ENCODE assay signal across 8 mouse cellular contexts in the genomic region with DNA sequence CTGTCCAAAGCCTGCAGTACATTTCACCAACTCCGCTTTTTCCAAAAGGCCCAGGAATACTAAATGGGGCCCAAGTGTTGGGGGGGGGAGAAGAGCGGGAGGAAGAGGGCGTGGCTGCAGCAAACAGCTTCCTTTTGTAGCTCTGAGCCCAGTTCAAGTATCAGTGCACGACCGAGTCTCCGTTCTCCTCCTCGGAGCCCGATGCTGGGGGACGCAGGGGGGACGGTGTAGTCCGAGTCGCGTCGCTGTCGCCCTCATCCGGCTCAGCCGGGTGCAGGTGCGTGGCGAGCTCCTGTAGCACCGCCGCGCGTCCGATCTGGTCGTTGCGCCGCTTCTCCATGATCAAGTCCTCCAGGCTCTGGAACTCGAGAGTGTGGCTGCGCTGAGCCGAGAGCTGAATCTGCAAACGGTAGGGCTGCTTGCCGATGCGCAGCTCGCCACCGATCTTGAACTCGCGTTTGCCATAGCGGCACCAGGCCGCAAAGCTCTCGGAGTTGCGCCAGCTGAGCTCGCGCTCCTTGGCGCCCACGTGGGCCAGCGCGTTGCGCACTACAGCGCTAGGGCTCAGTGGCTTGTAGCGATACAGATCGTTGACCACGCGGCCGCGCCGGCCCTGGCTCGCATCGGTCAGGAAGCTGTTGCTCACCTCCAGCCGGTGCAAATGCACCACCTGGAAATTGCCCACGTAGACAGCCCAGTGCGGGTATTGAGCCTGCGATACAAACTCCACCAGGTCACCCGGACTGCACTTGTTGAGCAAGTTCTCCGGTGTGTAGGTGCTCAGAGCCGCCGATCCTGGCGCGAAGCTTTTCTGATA. TPM values are rescaled to one million over a fixed set of nuclear protein-coding genes. Genes with fewer than 3 reads are reported as not detected.
A peak's percentile ranks its signal among the peaks of the same experiment; 100 is the strongest.
DNase-seq lines count a peak whose midpoint lies in the region; ATAC-seq and TF ChIP-seq lines count a peak whose summit lies in the region.

No protein-coding gene starts in this region.

- H3K27me3 ChIP-seq in CH12.LX (replicated peaks) = no peaks in the 10 kb centered on the region
- H3K27me3 ChIP-seq in lung, embryonic 14.5 days (ENCODE audit: insufficient read depth, low read length) = no peaks in the 10 kb centered on the region
- peaks cover 4% of the 10 kb centered on the region; the same call in 1 of the 2 replicates for H3K27me3 ChIP-seq in neural tube, embryonic 15.5 days (replicated peaks)

- WGBS in lung, embryonic 14.5 days = under 1% methylated on average over 68 of the region's 68 CpGs
- under 1% methylated on average over 68 of the region's 68 CpGs for WGBS in neural tube, embryonic 15.5 days

- H3K4me3 ChIP-seq in CH12.LX (replicated peaks in 1 of 3; ENCODE audit: low read depth in 2 of 3, low read length in 2 of 3, poor library complexity in 1 of 3) = peak overlapping the region in 1 of 3 experiments; percentile 74
- peak overlapping the region; percentile 72 for H3K4me3 ChIP-seq in lung, embryonic 14.5 days (ENCODE audit: low read depth, low read length)
- peak overlapping the region; percentile 77 for H3K4me3 ChIP-seq in neural tube, embryonic 15.5 days (replicated peaks)

- H3K36me3 ChIP-seq in CH12.LX (replicated peaks in 1 of 2; ENCODE audit: control insufficient read depth in 1 of 2, insufficient read depth in 1 of 2, low read length in 1 of 2) = peaks cover 0 to 9% of the 10 kb centered on the region in 2 experiments
- H3K36me3 ChIP-seq in lung, embryonic 14.5 days (ENCODE audit: insufficient read depth) = peaks cover 7% of the 10 kb centered on the region; the same call in 1 of the 2 replicates
- H3K36me3 ChIP-seq in neural tube, embryonic 15.5 days = no peaks in the 10 kb centered on the region

- peak in 1 of 2 experiments; percentile 39; a peak in 1 of 4 replicates for TF ChIP-seq CTCF in CH12.LX (conservative IDR thresholded peaks at IDR 0.05 in 1 of 2, IDR thresholded peaks at IDR 0.05 in 1 of 2; ENCODE audit: low read depth in 2 of 2, low read length in 2 of 2)
- peak; percentile 62 for TF ChIP-seq CTCF in lung, embryonic 14.5 days (IDR thresholded peaks at IDR 0.05; ENCODE audit: low read depth)

- dilution Hi-C loops in CH12.LX (cut with MboI; ENCODE audit: extremely low pct_ligation_motif_present, extremely low pct_unique_long_range_greater_than_20kb, low sequenced_read_pairs) = no loop called here

- no peak for DNase-seq in CH12.LX (ENCODE audit: extremely low read depth)
- DNase-seq in cerebellum, adult 18-20 months = peak; percentile 29 to 66
- DNase-seq in forelimb bud, embryonic 11.5 days (ENCODE audit: low read depth, low spot score) = peak; percentile 84
- DNase-seq in heart, postnatal 4 days = peak; percentile 69
- peak; percentile 67 to 77 for DNase-seq in layer of hippocampus, adult 8-10 months (ENCODE audit: low spot score in 2 of 2)
- DNase-seq in lung, embryonic 14.5 days = peak; percentile 85
- peak; percentile 42 for DNase-seq in testis, postnatal 14 days (ENCODE audit: low spot score)

- H3K9ac ChIP-seq in CH12.LX (ENCODE audit: insufficient read depth, low read depth) = peak overlapping the region; percentile 5; the same call in 1 of the 2 replicates
- peak overlapping the region; percentile 66 for H3K9ac ChIP-seq in lung, embryonic 14.5 days
- H3K9ac ChIP-seq in neural tube, embryonic 15.5 days (replicated peaks) = peak overlapping the region; percentile 64

- no peak for TF ChIP-seq POLR2A in CH12.LX (IDR thresholded peaks at IDR 0.05; ENCODE audit: low read depth, low read length)

- TF ChIP-seq RAD21 in CH12.LX (IDR thresholded peaks at IDR 0.05; ENCODE audit: low read depth, low read length) = no peak

- H3K4me1 ChIP-seq in CH12.LX (ENCODE audit: control insufficient read depth in 1 of 2, insufficient read depth in 2 of 2) = peaks cover 0 to 18% of the 10 kb centered on the region in 2 experiments; a peak in 2 of 4 replicates
- H3K4me1 ChIP-seq in lung, embryonic 14.5 days (ENCODE audit: insufficient read depth) = no peaks in the 10 kb centered on the region
- peaks cover 25% of the 10 kb centered on the region for H3K4me1 ChIP-seq in neural tube, embryonic 15.5 days

- peak overlapping the region; percentile 5; the same call in 1 of the 2 replicates for H3K4me2 ChIP-seq in CH12.LX (ENCODE audit: insufficient read depth, low read depth, poor library complexity, severe bottlenecking)
- peak overlapping the region; percentile 99 for H3K4me2 ChIP-seq in lung, embryonic 14.5 days
- peak overlapping the region; percentile 97 for H3K4me2 ChIP-seq in neural tube, embryonic 15.5 days

- in situ Hi-C loops in CH12.LX (cut with MboI; ENCODE audit: low pct_ligation_motif_present, low pct_unique_long_range_greater_than_20kb, low sequenced_read_pairs) = no loop called here

- H3K9me3 ChIP-seq in CH12.LX (replicated peaks; ENCODE audit: low read length) = peaks cover 16% of the 10 kb centered on the region
- no peaks in the 10 kb centered on the region for H3K9me3 ChIP-seq in lung, embryonic 14.5 days (ENCODE audit: low read depth, low read length)
- no peaks in the 10 kb centered on the region for H3K9me3 ChIP-seq in neural tube, embryonic 15.5 days (replicated peaks)

- H3K27ac ChIP-seq in CH12.LX (ENCODE audit: insufficient read depth, low read depth) = peak overlapping the region; percentile 1; the same call in 1 of the 2 replicates
- H3K27ac ChIP-seq in lung, embryonic 14.5 days (ENCODE audit: low read depth) = peak overlapping the region; percentile 96
- peak overlapping the region; percentile 79 for H3K27ac ChIP-seq in neural tube, embryonic 15.5 days (replicated peaks)

- peak; percentile 73 for ATAC-seq in lung, embryonic 14.5 days (ENCODE audit: insufficient read depth)
- peak; percentile 84 for ATAC-seq in neural tube, embryonic 15.5 days (ENCODE audit: low FRiP score)

- no peaks in the 10 kb centered on the region for H3K79me2 ChIP-seq in CH12.LX (replicated peaks; ENCODE audit: control insufficient read depth, extremely low read depth, insufficient read depth, poor library complexity, severe bottlenecking)

- TF ChIP-seq EP300 in CH12.LX (IDR thresholded peaks at IDR 0.05; ENCODE audit: low read length) = no peak

TF ChIP-seq in CH12.LX, 34 proteins besides CTCF, POLR2A, EP300 and RAD21:
- TF ChIP-seq USF2 (conservative IDR thresholded peaks at IDR 0.05; ENCODE audit: low read depth, low read length) = no peak
- 0 out of 2 replicates have a peak, but pooled peaks have one; percentile 26 for TF ChIP-seq MXI1 (IDR thresholded peaks at IDR 0.05; ENCODE audit: low read depth, low read length)
- peak; percentile 48; the same call in 1 of the 2 replicates for TF ChIP-seq MAX (IDR thresholded peaks at IDR 0.05; ENCODE audit: low read length)
- 0 out of 2 replicates have a peak, but pooled peaks have one; percentile 43 for TF ChIP-seq SIN3A (IDR thresholded peaks at IDR 0.05; ENCODE audit: low read length)

RNA-seq across cellular contexts. Expression of a gene that starts 30.6 kb away (rescaled TPM):
- total RNA-seq in CH12.LX (2012; rRNA removed) = 1.9 and 3.0 TPM in 2 replicates
- total RNA-seq in CH12.LX (2014; rRNA removed) = 0.51 and 0.53 TPM in 2 replicates
- 0.52 and 0.76 TPM in 2 replicates for polyA plus RNA-seq in CH12.LX (2012; ENCODE audit: insufficient read length, low read depth)
- total RNA-seq in heart, postnatal 4 days (2021) = 1 to 10 TPM; 5.1 to 5.7 TPM
- 10 to 100 TPM; 10.2 to 14.3 (median 11.9) TPM for total RNA-seq in layer of hippocampus, adult 8-10 months (2022)
- 31.9 and 32.1 TPM in 2 replicates for polyA plus RNA-seq in lung, embryonic 14.5 days (2014; fragmentation: Nextera tagmentation; extraction: Ambion mirVana)
- 5.5 and 6.2 TPM in 2 replicates for polyA plus RNA-seq in neural tube, embryonic 15.5 days (2015; fragmentation: Nextera tagmentation; extraction: Ambion mirVana)

Comparison
In these comparisons a context has a peak if more than half of its experiments do, and no peak if none do; other contexts are left out.
1. H3K27ac ChIP-seq: peak in every context shown above with its lines; median percentile 96 in lung, embryonic 14.5 days; 79 in neural tube, embryonic 15.5 days; 1 in CH12.LX.
2. H3K4me2 ChIP-seq: peak in every context shown above with its lines; median percentile 99 in lung, embryonic 14.5 days; 97 in neural tube, embryonic 15.5 days; 5 in CH12.LX.
3. H3K9ac ChIP-seq: peak in every context shown above with its lines; median percentile 66 in lung, embryonic 14.5 days; 64 in neural tube, embryonic 15.5 days; 5 in CH12.LX.